Mouse (Mus musculus) layer of hippocampus, postnatal 36 days (tissue): Measurements from ENCODE around the gene Plekha6. TPM values are rescaled to one million over a fixed set of nuclear protein-coding genes. Genes with fewer than 3 reads are reported as not detected.
A peak's percentile ranks its signal among the peaks of the same experiment; 100 is the strongest.

Source experiments
- DNase-seq, 2 experiments: peaks; one replicate each; pipeline ENCODE4 v3.0.0; 2022
- total RNA-seq, 2 experiments: library from RNA; stranded (reverse); gene quantifications; 2 replicates each; pipeline ENCODE4 v1.2.3; 2021

Gene Plekha6
- total RNA-seq, 2 experiments from 2014 or later: 48.4 to 51.8 TPM

GRCm38 (mm10) chr1:133245690-133246619, 81.9 kb downstream of the Plekha6 start:
- DNase-seq: no peak

- DNase-seq: no peak
These were observed 83.2 kb downstream of the Plekha6 start for GRCm38 (mm10) chr1:133247189-133247588.

- no peak for DNase-seq
These were observed 86.8 kb downstream of the Plekha6 start for GRCm38 (mm10) chr1:133250761-133251160.

GRCm38 (mm10) chr1:133251625-133252034, 87.6 kb downstream of the Plekha6 start:
- no peak for DNase-seq

GRCm38 (mm10) chr1:133252251-133252650, 88.2 kb downstream of the Plekha6 start:
- no peak for DNase-seq

GRCm38 (mm10) chr1:133252801-133253531, 89.0 kb downstream of the Plekha6 start:
- DNase-seq: no peak

GRCm38 (mm10) chr1:133253532-133253866, 89.5 kb downstream of the Plekha6 start:
- DNase-seq: no peak

GRCm38 (mm10) chr1:133254226-133254625, 90.2 kb downstream of the Plekha6 start:
- DNase-seq: no peak

GRCm38 (mm10) chr1:133254856-133255764, 91.1 kb downstream of the Plekha6 start:
- DNase-seq: no peak

GRCm38 (mm10) chr1:133255776-133256175, 91.8 kb downstream of the Plekha6 start:
- DNase-seq: no peak

GRCm38 (mm10) chr1:133256347-133256746, 92.3 kb downstream of the Plekha6 start:
- no peak for DNase-seq

- no peak for DNase-seq
These were observed 94.7 kb downstream of the Plekha6 start for GRCm38 (mm10) chr1:133258694-133259093.

GRCm38 (mm10) chr1:133262628-133263027, 98.6 kb downstream of the Plekha6 start:
- no peak for DNase-seq

- no peak for DNase-seq
These were observed 99.1 kb downstream of the Plekha6 start for GRCm38 (mm10) chr1:133263134-133263533.

GRCm38 (mm10) chr1:133264367-133264766, 100.4 kb downstream of the Plekha6 start:
- no peak for DNase-seq

GRCm38 (mm10) chr1:133265114-133265766, 101.2 kb downstream of the Plekha6 start:
- no peak for DNase-seq

- no peak for DNase-seq
These were observed 103.1 kb downstream of the Plekha6 start for GRCm38 (mm10) chr1:133267094-133267493.

- peak; percentile 27 to 50 for DNase-seq
These were observed 103.9 kb downstream of the Plekha6 start for GRCm38 (mm10) chr1:133267813-133268492.

GRCm38 (mm10) chr1:133268503-133268902, 104.5 kb downstream of the Plekha6 start:
- no peak for DNase-seq

- DNase-seq: no peak
These were observed 106.3 kb downstream of the Plekha6 start for GRCm38 (mm10) chr1:133270336-133270735.

GRCm38 (mm10) chr1:133274163-133274562, 110.2 kb downstream of the Plekha6 start:
- DNase-seq: no peak
